Mouse (Mus musculus): ENCODE results near the gene Smg1. TPM values are rescaled to one million over a fixed set of nuclear protein-coding genes. Genes with fewer than 3 reads are reported as not detected.

The Smg1 gene
- polyA plus RNA-seq, 1 experiment from 2014 or later: 28.3 TPM

DNA sequence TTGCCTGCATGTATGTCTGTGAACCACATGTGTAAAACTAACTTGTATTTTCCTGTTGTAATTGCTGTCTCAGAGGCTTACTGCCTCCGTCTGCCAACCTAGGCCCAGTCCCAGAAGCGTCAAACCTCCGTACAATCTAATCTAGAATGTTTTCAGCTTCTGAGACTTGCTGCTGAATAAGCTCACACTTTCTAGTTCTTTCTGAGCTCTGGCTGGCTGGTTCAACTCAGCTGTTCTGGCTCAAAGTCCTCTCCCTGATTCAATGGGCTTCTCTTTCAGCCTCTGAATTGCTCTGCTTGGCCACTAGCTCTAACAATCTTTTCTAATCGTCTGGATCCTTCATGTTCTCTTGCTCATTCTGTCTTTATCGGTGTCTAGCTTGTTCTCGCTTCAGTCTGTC lies 13.3 kb upstream of the Smg1 start:
- Histone ChIP-seq H3K9ac (no peak overlapping the region), H3K4me1 (ENCODE audit: insufficient read depth) (no peaks in the 10 kb centered on the region), H3K27ac (ENCODE audit: low read depth) (no peak overlapping the region), H3K36me3 (ENCODE audit: insufficient read depth) (no peaks in the 10 kb centered on the region), H3K4me2 (no peak overlapping the region), H3K9me3 (ENCODE audit: low read depth, low read length) (no peaks in the 10 kb centered on the region), H3K4me3 (ENCODE audit: low read depth, low read length) (no peak overlapping the region), H3K27me3 (ENCODE audit: insufficient read depth, low read length) (no peaks in the 10 kb centered on the region)
- DNase-seq (no peak), ATAC-seq (ENCODE audit: insufficient read depth) (no peak)
- 77% methylated on average over 6 of the region's 6 CpGs for WGBS
- TF ChIP-seq CTCF (IDR thresholded peaks at IDR 0.05; ENCODE audit: low read depth): no peak

DNA sequence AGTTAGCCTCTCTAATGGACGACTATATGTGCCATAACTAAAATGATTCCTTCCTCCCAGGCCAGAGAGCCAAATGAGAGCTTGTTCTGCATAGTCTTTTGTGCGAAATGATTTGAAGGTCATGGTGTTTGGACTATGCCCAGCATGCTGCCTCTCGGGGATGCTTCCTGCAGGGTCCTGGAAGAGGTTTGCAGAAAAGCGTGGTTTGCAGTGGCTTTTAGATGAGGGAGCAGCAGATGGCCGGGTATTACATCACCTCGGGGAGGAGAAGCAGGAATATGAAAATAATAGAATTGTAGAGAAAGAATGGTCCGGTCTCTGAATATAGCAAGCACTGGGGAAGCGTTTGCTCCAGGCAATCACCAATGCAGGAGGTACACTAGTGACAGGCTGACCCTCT lies 11.0 kb upstream of the Smg1 start:
- Histone ChIP-seq H3K36me3 (ENCODE audit: insufficient read depth) (no peaks in the 10 kb centered on the region), H3K4me2 (no peak overlapping the region), H3K4me1 (ENCODE audit: insufficient read depth) (no peaks in the 10 kb centered on the region), H3K27me3 (ENCODE audit: insufficient read depth, low read length) (no peaks in the 10 kb centered on the region), H3K9ac (no peak overlapping the region), H3K27ac (ENCODE audit: low read depth) (no peak overlapping the region), H3K4me3 (ENCODE audit: low read depth, low read length) (no peak overlapping the region), H3K9me3 (ENCODE audit: low read depth, low read length) (no peaks in the 10 kb centered on the region)
- no peak for TF ChIP-seq CTCF (IDR thresholded peaks at IDR 0.05; ENCODE audit: low read depth)
- WGBS: 71% methylated on average over 8 of the region's 8 CpGs
- ATAC-seq (ENCODE audit: insufficient read depth) (no peak), DNase-seq (no peak)

- H3K4me1 ChIP-seq (ENCODE audit: insufficient read depth): no peaks in the 10 kb centered on the region
- H3K9ac ChIP-seq: no peak overlapping the region
- DNase-seq (no peak), ATAC-seq (ENCODE audit: insufficient read depth) (no peak)
- no peaks in the 10 kb centered on the region for H3K9me3 ChIP-seq (ENCODE audit: low read depth, low read length)
- TF ChIP-seq CTCF (IDR thresholded peaks at IDR 0.05; ENCODE audit: low read depth): no peak
- no peak overlapping the region for H3K27ac ChIP-seq (ENCODE audit: low read depth)
- no peak overlapping the region for H3K4me2 ChIP-seq
- WGBS: 46% methylated on average over 4 of the region's 4 CpGs
- H3K27me3 ChIP-seq (ENCODE audit: insufficient read depth, low read length): no peaks in the 10 kb centered on the region
- H3K4me3 ChIP-seq (ENCODE audit: low read depth, low read length): no peak overlapping the region
- H3K36me3 ChIP-seq (ENCODE audit: insufficient read depth): no peaks in the 10 kb centered on the region
Observed at GRCm38 (mm10) chr7:118254015-118254414, 10.5 kb upstream of the Smg1 start.

GRCm38 (mm10) chr7:118252979-118253378 lies 9.5 kb upstream of the Smg1 start:
- H3K4me3 ChIP-seq (ENCODE audit: low read depth, low read length): no peak overlapping the region
- TF ChIP-seq CTCF (IDR thresholded peaks at IDR 0.05; ENCODE audit: low read depth): no peak
- no peaks in the 10 kb centered on the region for H3K36me3 ChIP-seq (ENCODE audit: insufficient read depth)
- no peaks in the 10 kb centered on the region for H3K27me3 ChIP-seq (ENCODE audit: insufficient read depth, low read length)
- no peaks in the 10 kb centered on the region for H3K9me3 ChIP-seq (ENCODE audit: low read depth, low read length)
- no peak for ATAC-seq (ENCODE audit: insufficient read depth)
- no peaks in the 10 kb centered on the region for H3K4me1 ChIP-seq (ENCODE audit: insufficient read depth)
- no peak overlapping the region for H3K9ac ChIP-seq
- no peak for DNase-seq
- H3K27ac ChIP-seq (ENCODE audit: low read depth): no peak overlapping the region
- WGBS: 70% methylated on average over 3 of the region's 3 CpGs
- no peak overlapping the region for H3K4me2 ChIP-seq

- no peak for ATAC-seq (ENCODE audit: insufficient read depth)
- no peak overlapping the region for H3K27ac ChIP-seq (ENCODE audit: low read depth)
- no peak for DNase-seq
- no peak for TF ChIP-seq CTCF (IDR thresholded peaks at IDR 0.05; ENCODE audit: low read depth)
- no peak overlapping the region for H3K4me3 ChIP-seq (ENCODE audit: low read depth, low read length)
- H3K4me1 ChIP-seq (ENCODE audit: insufficient read depth): no peaks in the 10 kb centered on the region
- H3K27me3 ChIP-seq (ENCODE audit: insufficient read depth, low read length): no peaks in the 10 kb centered on the region
- H3K9ac ChIP-seq: no peak overlapping the region
- WGBS: 10% methylated on average over 4 of the region's 4 CpGs
- H3K9me3 ChIP-seq (ENCODE audit: low read depth, low read length): no peaks in the 10 kb centered on the region
- H3K36me3 ChIP-seq (ENCODE audit: insufficient read depth): no peaks in the 10 kb centered on the region
- no peak overlapping the region for H3K4me2 ChIP-seq
Observed at GRCm38 (mm10) chr7:118252349-118252748, 8.9 kb upstream of the Smg1 start.

DNA sequence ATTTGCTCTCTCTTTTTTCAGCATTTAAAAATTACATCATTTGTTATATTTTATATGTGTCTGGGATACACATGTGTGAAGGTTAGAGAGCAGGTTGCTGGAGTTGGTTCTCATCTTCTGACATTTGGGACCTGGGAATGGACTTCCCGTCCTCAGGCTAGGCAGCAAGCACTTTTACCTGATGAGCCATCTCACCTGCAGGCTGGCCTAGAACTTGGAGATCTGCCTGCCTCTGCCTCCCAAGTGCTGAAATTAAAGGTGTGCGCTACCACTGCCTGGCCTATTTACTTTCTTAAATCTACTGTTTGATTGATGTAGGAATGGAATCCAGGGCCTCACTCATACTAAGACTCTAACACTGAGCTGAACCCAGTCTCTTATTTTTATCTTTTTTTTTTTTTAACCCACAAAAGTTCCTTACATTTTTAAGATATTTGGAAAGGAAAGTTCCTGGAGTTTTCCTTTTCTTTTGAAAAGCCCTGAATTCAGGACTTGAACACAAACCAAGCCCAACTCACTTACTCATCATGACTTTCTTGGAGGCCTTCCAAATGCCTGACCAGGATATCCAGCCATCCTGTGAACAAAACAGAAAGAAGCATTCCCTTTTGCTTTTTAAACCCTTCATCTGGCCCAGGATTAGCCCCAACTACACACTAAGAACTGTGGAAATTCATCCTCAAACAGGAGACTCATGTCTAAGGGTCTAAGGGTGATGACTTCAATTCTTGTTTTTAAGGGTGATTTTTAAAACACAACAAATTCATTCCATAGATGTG lies 8.1 kb upstream of the Smg1 start:
- Histone ChIP-seq H3K36me3 (ENCODE audit: insufficient read depth) (no peaks in the 10 kb centered on the region), H3K9ac (no peak overlapping the region), H3K27me3 (ENCODE audit: insufficient read depth, low read length) (no peaks in the 10 kb centered on the region), H3K9me3 (ENCODE audit: low read depth, low read length) (no peaks in the 10 kb centered on the region), H3K4me1 (ENCODE audit: insufficient read depth) (no peaks in the 10 kb centered on the region), H3K4me2 (no peak overlapping the region), H3K4me3 (ENCODE audit: low read depth, low read length) (no peak overlapping the region), H3K27ac (ENCODE audit: low read depth) (no peak overlapping the region)
- ATAC-seq (ENCODE audit: insufficient read depth) (no peak), DNase-seq (peak; percentile 55)
- 87% methylated on average over 2 of the region's 2 CpGs for WGBS
- TF ChIP-seq CTCF (IDR thresholded peaks at IDR 0.05; ENCODE audit: low read depth): no peak

- TF ChIP-seq CTCF (IDR thresholded peaks at IDR 0.05; ENCODE audit: low read depth): no peak
- 61% methylated on average over 4 of the region's 4 CpGs for WGBS
- no peak overlapping the region for H3K27ac ChIP-seq (ENCODE audit: low read depth)
- H3K4me2 ChIP-seq: no peak overlapping the region
- no peaks in the 10 kb centered on the region for H3K27me3 ChIP-seq (ENCODE audit: insufficient read depth, low read length)
- no peaks in the 10 kb centered on the region for H3K9me3 ChIP-seq (ENCODE audit: low read depth, low read length)
- no peak for DNase-seq
- H3K4me1 ChIP-seq (ENCODE audit: insufficient read depth): no peaks in the 10 kb centered on the region
- H3K4me3 ChIP-seq (ENCODE audit: low read depth, low read length): no peak overlapping the region
- no peak for ATAC-seq (ENCODE audit: insufficient read depth)
- H3K9ac ChIP-seq: no peak overlapping the region
- H3K36me3 ChIP-seq (ENCODE audit: insufficient read depth): no peaks in the 10 kb centered on the region
Observed at GRCm38 (mm10) chr7:118250482-118251160, 7.2 kb upstream of the Smg1 start.

Data from lung, embryonic 14.5 days (tissue).